Mouse (Mus musculus): Measurements from ENCODE around the gene Ube3a. TPM values are rescaled to one million over a fixed set of nuclear protein-coding genes. Genes with fewer than 3 reads are reported as not detected.

Ube3a gene
- 126 and 153 TPM in 2 replicates for polyA plus RNA-seq (2016; fragmentation: Nextera tagmentation; extraction: Ambion mirVana)

DNA sequence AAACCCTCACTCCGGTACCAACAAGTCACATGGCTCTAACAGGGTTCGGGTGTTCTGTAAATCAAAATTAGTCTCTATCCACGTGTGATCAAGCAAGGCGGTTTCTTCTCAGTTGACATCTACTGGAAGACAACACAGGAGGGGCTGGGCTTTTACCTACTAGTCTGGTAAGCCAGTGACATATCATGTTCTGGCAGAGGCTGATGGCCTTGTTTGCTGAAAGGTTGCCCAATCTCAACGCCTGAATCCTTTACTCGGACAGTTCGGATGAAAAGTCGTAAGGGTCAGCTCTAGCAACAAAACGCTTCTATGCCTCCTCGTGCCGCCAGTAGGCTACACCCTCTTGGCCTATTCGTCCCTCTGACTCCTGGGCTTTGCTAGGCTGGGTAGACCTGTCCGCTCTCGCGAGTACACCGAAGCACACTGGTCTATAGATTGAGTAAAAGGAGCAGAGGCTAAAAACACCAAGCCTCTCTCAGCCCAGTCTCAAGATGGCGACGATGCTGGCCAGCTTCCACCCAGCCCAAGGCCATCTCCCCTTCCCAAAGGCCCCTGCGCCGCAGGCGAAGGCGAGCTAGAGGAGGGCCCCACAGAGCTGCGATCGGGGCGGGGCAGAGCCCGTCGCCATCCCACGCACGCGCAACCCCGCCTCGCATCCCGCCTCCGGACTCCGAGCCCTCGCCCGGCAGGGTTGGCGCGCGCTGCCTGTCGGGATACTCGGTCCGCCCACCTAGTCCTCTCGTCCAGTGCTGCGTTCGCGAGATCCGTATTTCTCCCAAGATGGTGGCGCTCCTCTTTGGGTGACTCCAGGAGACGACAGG lies at the start of gene Ube3a:
Ube3a (plus strand) TSS at position 706 of the 821 bp plus-strand sequence.
- Histone ChIP-seq H3K36me3 (no peaks in the 10 kb centered on the region), H3K4me1 (replicated peaks) (peaks cover 8% of the 10 kb centered on the region), H3K4me2 (peak within 1 kb of the TSS; percentile 60), H3K27ac (peak within 1 kb of the TSS; percentile 98), H3K9ac (replicated peaks) (peak within 1 kb of the TSS; percentile 97), H3K27me3 (no peaks in the 10 kb centered on the region), H3K4me3 (replicated peaks) (peak within 1 kb of the TSS; percentile 96), H3K9me3 (no peaks in the 10 kb centered on the region)
- WGBS: 2% methylated on average over 49 of the region's 50 CpGs
- ATAC-seq (ENCODE audit: insufficient number of reproducible peaks, insufficient read depth, low FRiP score, low TSS enrichment, low read depth): peak; percentile 98

DNA sequence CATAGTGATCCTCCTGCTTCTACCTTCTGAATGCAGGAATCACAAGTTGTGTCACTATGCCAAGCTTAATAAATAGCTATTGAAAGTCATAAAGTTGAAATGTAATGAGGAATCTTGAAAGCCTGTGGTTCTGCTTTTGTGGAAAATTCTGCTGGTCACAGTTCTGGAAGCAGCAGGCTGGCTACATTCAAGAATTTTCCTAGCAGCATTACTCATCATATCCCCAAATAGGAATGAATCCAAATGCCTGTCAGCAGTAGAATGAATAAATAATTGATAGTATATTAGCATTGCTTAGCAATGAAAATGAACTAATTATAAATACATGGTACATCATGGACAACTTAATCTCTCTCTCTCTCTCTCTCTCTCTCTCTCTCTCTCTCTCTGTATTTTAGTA lies 35.7 kb upstream of the Ube3a start:
- H3K9ac ChIP-seq (replicated peaks): no peak overlapping the region
- no peak overlapping the region for H3K4me2 ChIP-seq
- H3K4me3 ChIP-seq (replicated peaks): no peak overlapping the region
- no peaks in the 10 kb centered on the region for H3K27me3 ChIP-seq
- no peaks in the 10 kb centered on the region for H3K4me1 ChIP-seq (replicated peaks)
- no peaks in the 10 kb centered on the region for H3K36me3 ChIP-seq
- ATAC-seq (ENCODE audit: insufficient number of reproducible peaks, insufficient read depth, low FRiP score, low TSS enrichment, low read depth): no peak
- no peak overlapping the region for H3K27ac ChIP-seq
- no peaks in the 10 kb centered on the region for H3K9me3 ChIP-seq

- no peak overlapping the region for H3K4me2 ChIP-seq
- H3K9me3 ChIP-seq: peaks cover 17% of the 10 kb centered on the region
- H3K36me3 ChIP-seq: no peaks in the 10 kb centered on the region
- no peak overlapping the region for H3K27ac ChIP-seq
- no peaks in the 10 kb centered on the region for H3K27me3 ChIP-seq
- H3K9ac ChIP-seq (replicated peaks): no peak overlapping the region
- no peak overlapping the region for H3K4me3 ChIP-seq (replicated peaks)
- WGBS: 71% methylated on average over 1 of the region's 1 CpGs
- ATAC-seq (ENCODE audit: insufficient number of reproducible peaks, insufficient read depth, low FRiP score, low TSS enrichment, low read depth): no peak
- H3K4me1 ChIP-seq (replicated peaks): no peaks in the 10 kb centered on the region
Measured at GRCm38 (mm10) chr7:59214911-59215310, 13.6 kb upstream of the Ube3a start.

DNA sequence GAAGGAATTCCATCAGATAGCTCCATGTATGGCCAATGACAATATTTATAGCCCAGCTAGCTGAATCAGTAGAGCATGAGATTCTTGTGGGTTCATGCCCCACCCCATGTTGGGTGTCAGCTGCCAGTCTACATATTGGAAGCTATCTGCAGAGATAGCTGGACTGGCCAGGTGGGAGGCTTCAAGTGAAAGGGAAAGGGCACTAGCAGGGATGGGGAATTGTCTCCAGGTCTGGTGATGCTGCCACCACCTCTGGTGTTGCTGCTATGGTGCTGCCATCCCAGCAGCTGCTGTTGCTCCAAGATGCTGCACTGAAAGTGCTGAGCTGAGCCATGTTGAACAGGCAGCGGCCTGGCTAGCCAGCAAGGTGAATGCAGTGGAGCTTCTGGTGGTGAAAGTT lies 7.3 kb upstream of the Ube3a start:
- 76% methylated on average over 1 of the region's 1 CpGs for WGBS
- Histone ChIP-seq H3K27ac (no peak overlapping the region), H3K36me3 (no peaks in the 10 kb centered on the region), H3K4me3 (replicated peaks) (no peak overlapping the region), H3K4me1 (replicated peaks) (no peaks in the 10 kb centered on the region), H3K9ac (replicated peaks) (no peak overlapping the region), H3K27me3 (no peaks in the 10 kb centered on the region), H3K4me2 (no peak overlapping the region), H3K9me3 (peaks cover 4% of the 10 kb centered on the region; the same call in 1 of the 2 replicates)
- no peak for ATAC-seq (ENCODE audit: insufficient number of reproducible peaks, insufficient read depth, low FRiP score, low TSS enrichment, low read depth)

DNA sequence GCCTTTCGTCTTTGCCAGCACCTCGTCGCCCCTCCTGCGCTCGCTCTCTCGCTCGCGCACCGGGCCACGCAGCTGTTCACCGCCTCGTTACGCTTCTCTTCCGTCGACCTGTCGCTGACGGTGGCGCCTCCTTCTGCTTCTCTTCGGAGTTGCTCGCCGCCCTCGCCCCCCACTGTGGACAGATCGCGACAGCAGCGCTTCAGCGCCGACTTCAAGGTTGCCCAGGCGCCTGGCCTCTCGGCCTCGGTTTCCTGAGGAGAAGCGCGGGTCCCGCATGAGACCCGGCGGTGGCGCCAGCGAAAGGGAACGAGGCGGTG lies 274 bp downstream of the Ube3a start:
- peak overlapping the region; percentile 96 for H3K4me3 ChIP-seq (replicated peaks)
- no peaks in the 10 kb centered on the region for H3K27me3 ChIP-seq
- peak overlapping the region; percentile 60 for H3K4me2 ChIP-seq
- peak overlapping the region; percentile 97 for H3K9ac ChIP-seq (replicated peaks)
- no peaks in the 10 kb centered on the region for H3K9me3 ChIP-seq
- H3K36me3 ChIP-seq: no peaks in the 10 kb centered on the region
- peaks cover 8% of the 10 kb centered on the region for H3K4me1 ChIP-seq (replicated peaks)
- WGBS: under 1% methylated on average over 39 of the region's 39 CpGs
- ATAC-seq (ENCODE audit: insufficient number of reproducible peaks, insufficient read depth, low FRiP score, low TSS enrichment, low read depth): peak; percentile 82
- H3K27ac ChIP-seq: peak overlapping the region; percentile 98

GRCm38 (mm10) chr7:59229183-59229911 lies 797 bp downstream of the Ube3a start:
- Histone ChIP-seq H3K4me1 (replicated peaks) (peaks cover 8% of the 10 kb centered on the region), H3K27me3 (no peaks in the 10 kb centered on the region), H3K4me3 (replicated peaks) (peak overlapping the region; percentile 96), H3K9me3 (no peaks in the 10 kb centered on the region), H3K4me2 (peak overlapping the region; percentile 60), H3K27ac (peak overlapping the region; percentile 98), H3K36me3 (no peaks in the 10 kb centered on the region), H3K9ac (replicated peaks) (peak overlapping the region; percentile 97)
- peak; percentile 34 for ATAC-seq (ENCODE audit: insufficient number of reproducible peaks, insufficient read depth, low FRiP score, low TSS enrichment, low read depth)
- WGBS: 1% methylated on average over 34 of the region's 52 CpGs

DNA sequence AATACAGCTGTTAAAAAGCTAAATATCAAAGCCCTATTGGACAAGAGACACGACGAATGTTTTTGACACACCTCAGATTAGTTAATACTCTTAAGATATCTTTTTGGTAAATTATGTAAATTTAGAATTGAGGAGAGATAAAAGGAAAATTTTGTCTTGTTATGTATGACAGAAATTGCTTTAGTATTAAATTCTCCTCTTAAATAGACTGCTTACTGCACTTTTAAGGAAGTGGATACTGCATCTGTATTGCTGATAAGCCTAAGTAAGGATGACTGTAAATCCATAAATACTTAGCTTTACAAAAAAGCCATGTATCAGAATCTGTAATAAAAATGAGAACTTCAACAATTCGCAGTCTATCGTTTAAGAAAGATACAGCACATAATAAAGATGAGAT lies 1.8 kb downstream of the Ube3a start:
- WGBS: 60% methylated on average over 4 of the region's 4 CpGs
- ATAC-seq (ENCODE audit: insufficient number of reproducible peaks, insufficient read depth, low FRiP score, low TSS enrichment, low read depth): no peak
- peak overlapping the region; percentile 96 for H3K4me3 ChIP-seq (replicated peaks)
- no peaks in the 10 kb centered on the region for H3K9me3 ChIP-seq
- no peak overlapping the region for H3K27ac ChIP-seq
- peaks cover 8% of the 10 kb centered on the region for H3K4me1 ChIP-seq (replicated peaks)
- H3K36me3 ChIP-seq: no peaks in the 10 kb centered on the region
- H3K9ac ChIP-seq (replicated peaks): peak overlapping the region; percentile 60
- no peaks in the 10 kb centered on the region for H3K27me3 ChIP-seq
- peak overlapping the region; percentile 60 for H3K4me2 ChIP-seq

DNA sequence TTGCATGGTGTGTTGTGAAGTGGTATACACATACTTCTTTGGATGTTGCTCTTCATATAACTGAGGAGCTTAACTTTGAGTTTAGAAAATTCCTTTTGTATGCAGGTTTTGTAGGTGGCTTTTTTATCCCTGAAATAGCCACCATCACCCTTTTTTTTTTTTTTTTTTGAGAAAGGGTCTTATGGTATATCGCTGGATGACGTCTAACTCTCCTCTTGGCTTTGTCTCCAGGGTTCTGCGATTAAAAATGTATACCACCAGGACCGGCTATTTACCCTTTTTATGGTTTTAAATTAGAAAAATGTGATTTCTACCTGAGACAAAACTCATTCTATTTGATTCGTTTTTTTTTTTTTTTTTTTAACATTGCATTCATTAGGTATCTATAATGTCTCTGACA lies 2.2 kb downstream of the Ube3a start:
- Histone ChIP-seq H3K27me3 (no peaks in the 10 kb centered on the region), H3K4me3 (replicated peaks) (peak overlapping the region; percentile 12), H3K4me2 (peak overlapping the region; percentile 60), H3K27ac (no peak overlapping the region), H3K9me3 (no peaks in the 10 kb centered on the region), H3K36me3 (no peaks in the 10 kb centered on the region), H3K9ac (replicated peaks) (no peak overlapping the region), H3K4me1 (replicated peaks) (peaks cover 8% of the 10 kb centered on the region)
- no peak for ATAC-seq (ENCODE audit: insufficient number of reproducible peaks, insufficient read depth, low FRiP score, low TSS enrichment, low read depth)
- 76% methylated on average over 5 of the region's 5 CpGs for WGBS

DNA sequence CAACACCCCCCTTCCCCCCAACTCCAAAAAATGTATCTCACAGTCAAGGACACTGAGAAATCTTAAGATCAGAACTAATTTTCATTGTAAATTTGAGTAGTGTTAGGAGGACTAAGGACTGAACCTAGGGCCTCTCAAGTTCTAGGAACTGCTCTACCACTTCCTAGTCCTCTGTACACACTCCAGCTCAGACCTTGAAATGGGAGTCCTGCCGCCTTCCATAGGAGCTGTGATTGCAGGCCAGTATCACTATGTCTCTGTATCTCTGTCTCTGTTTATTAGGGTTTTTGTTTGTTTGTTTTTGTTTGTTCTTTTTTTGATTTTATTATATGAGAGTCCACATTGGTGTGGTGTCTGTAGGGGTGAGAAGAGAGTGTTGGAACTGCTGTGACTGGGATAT lies 3.4 kb downstream of the Ube3a start:
- Histone ChIP-seq H3K4me3 (replicated peaks) (no peak overlapping the region), H3K4me2 (no peak overlapping the region), H3K4me1 (replicated peaks) (peaks cover 8% of the 10 kb centered on the region), H3K27ac (no peak overlapping the region), H3K9me3 (no peaks in the 10 kb centered on the region), H3K9ac (replicated peaks) (no peak overlapping the region), H3K36me3 (no peaks in the 10 kb centered on the region), H3K27me3 (no peaks in the 10 kb centered on the region)
- WGBS: 76% methylated on average over 1 of the region's 1 CpGs
- ATAC-seq (ENCODE audit: insufficient number of reproducible peaks, insufficient read depth, low FRiP score, low TSS enrichment, low read depth): no peak

- Histone ChIP-seq H3K36me3 (no peaks in the 10 kb centered on the region), H3K27me3 (no peaks in the 10 kb centered on the region), H3K9ac (replicated peaks) (no peak overlapping the region), H3K27ac (no peak overlapping the region), H3K9me3 (no peaks in the 10 kb centered on the region), H3K4me2 (no peak overlapping the region), H3K4me1 (replicated peaks) (peaks cover 8% of the 10 kb centered on the region), H3K4me3 (replicated peaks) (no peak overlapping the region)
- WGBS: 94% methylated on average over 8 of the region's 8 CpGs
- no peak for ATAC-seq (ENCODE audit: insufficient number of reproducible peaks, insufficient read depth, low FRiP score, low TSS enrichment, low read depth)
Measured at GRCm38 (mm10) chr7:59234773-59235401, 6.3 kb downstream of the Ube3a start.

DNA sequence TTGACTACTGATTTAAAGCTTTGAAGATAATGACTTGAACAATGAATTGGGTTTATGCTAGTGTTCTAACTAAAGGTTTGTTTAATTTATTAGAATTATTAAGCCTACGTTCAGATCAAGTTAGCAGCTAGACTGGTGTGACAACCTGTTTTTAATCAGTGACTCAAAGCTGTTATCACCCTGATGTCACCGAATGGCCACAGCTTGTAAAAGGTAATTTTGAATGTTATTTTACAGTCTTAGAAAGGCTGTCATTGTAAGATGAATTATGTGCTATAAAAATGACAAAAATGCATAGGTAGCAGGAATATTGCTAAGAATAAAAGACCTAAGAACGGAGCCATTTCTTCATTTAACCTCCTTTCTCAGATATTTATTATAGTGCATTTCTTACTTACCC lies 14.7 kb downstream of the Ube3a start:
- WGBS: 38% methylated on average over 3 of the region's 3 CpGs

More for the DNA sequence above, 14.7 kb downstream of the Ube3a start:
- no peaks in the 10 kb centered on the region for H3K27me3 ChIP-seq
- no peak for ATAC-seq (ENCODE audit: insufficient number of reproducible peaks, insufficient read depth, low FRiP score, low TSS enrichment, low read depth)
- no peak overlapping the region for H3K4me3 ChIP-seq (replicated peaks)
- H3K36me3 ChIP-seq: peaks cover 5% of the 10 kb centered on the region; the same call in 1 of the 2 replicates
- no peak overlapping the region for H3K4me2 ChIP-seq
- no peak overlapping the region for H3K9ac ChIP-seq (replicated peaks)
- H3K4me1 ChIP-seq (replicated peaks): no peaks in the 10 kb centered on the region
- H3K27ac ChIP-seq: no peak overlapping the region
- no peaks in the 10 kb centered on the region for H3K9me3 ChIP-seq

Data from limb, embryonic 12.5 days (tissue).